In the genomic region with DNA sequence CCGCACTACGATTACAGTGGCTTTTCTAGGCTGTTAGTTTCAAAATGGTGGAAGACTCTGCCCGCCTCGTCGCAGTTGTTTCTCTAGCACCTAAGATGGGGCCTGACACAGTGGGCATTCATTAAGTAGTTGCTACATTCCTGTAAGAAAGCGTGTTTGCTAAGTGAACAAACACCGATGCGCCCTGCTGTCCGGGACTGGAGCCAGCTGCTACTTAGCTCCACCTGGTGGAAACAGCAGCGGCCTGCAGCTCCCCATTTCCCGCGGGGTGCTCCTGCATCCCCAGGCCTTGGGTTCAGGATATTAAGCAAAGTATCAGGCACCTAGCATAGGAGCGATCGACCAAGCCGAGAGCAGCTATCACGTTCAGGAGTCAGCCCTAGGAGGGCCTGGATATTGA, we compare ENCODE assay signal across 8 mouse cellular contexts. TPM values are rescaled to one million over a fixed set of nuclear protein-coding genes. Genes with fewer than 3 reads are reported as not detected.
A peak's percentile ranks its signal among the peaks of the same experiment; 100 is the strongest.
DNase-seq lines count a peak whose midpoint lies in the region; ATAC-seq and TF ChIP-seq lines count a peak whose summit lies in the region.

No protein-coding gene starts in this region.

- intact Hi-C loops in heart, postnatal 25 days (cut with DNase I) = loop anchor here (2.0 kb wide), 3 partner anchors 15 to 75 kb away; partner anchors contain the start of gene Pou6f1

- peak; percentile 59 for DNase-seq in G1E (ENCODE audit: low spot score)
- peak; percentile 80 for DNase-seq in cerebellum, adult 11 months
- peak; percentile 61 for DNase-seq in heart, postnatal 25 days (ENCODE audit: low spot score)
- peak; percentile 72 to 80 for DNase-seq in layer of hippocampus, adult 2 months (ENCODE audit: low spot score in 2 of 2)
- DNase-seq in ovary, postnatal 10 days (ENCODE audit: low spot score) = peak; percentile 63
- DNase-seq in thymus, postnatal 0 days (ENCODE audit: low spot score) = peak; percentile 77

- H3K4me3 ChIP-seq in G1E (ENCODE audit: low read depth, low read length) = no peak overlapping the region; the same call in 1 of the 2 replicates
- H3K4me3 ChIP-seq in forebrain, embryonic 13.5 days = peak overlapping the region; percentile 18
- H3K4me3 ChIP-seq in layer of hippocampus, adult 2 months = peak overlapping the region; percentile 45
- peak overlapping the region; percentile 29 for H3K4me3 ChIP-seq in lung, embryonic 16.5 days (ENCODE audit: low read length)

- peaks cover 21% of the 10 kb centered on the region for H3K36me3 ChIP-seq in G1E (replicated peaks)
- peaks cover 16% of the 10 kb centered on the region for H3K36me3 ChIP-seq in forebrain, embryonic 13.5 days (ENCODE audit: poor library complexity, severe bottlenecking)
- peaks cover 4% of the 10 kb centered on the region for H3K36me3 ChIP-seq in lung, embryonic 16.5 days (ENCODE audit: control insufficient read depth, insufficient read depth, low read length)

- no peak overlapping the region for H3K9ac ChIP-seq in forebrain, embryonic 13.5 days
- no peak overlapping the region; the same call in 1 of the 2 replicates for H3K9ac ChIP-seq in lung, embryonic 16.5 days (ENCODE audit: low read length)

- no peaks in the 10 kb centered on the region; the same call in 1 of the 2 replicates for H3K27me3 ChIP-seq in G1E (ENCODE audit: insufficient read depth, low read length)
- H3K27me3 ChIP-seq in forebrain, embryonic 13.5 days = peaks cover 6% of the 10 kb centered on the region; the same call in 1 of the 2 replicates
- H3K27me3 ChIP-seq in lung, embryonic 16.5 days (ENCODE audit: control insufficient read depth, insufficient read depth, low read depth, low read length) = no peaks in the 10 kb centered on the region

- no peaks in the 10 kb centered on the region for H3K9me3 ChIP-seq in G1E (replicated peaks)
- H3K9me3 ChIP-seq in forebrain, embryonic 13.5 days (replicated peaks) = no peaks in the 10 kb centered on the region
- H3K9me3 ChIP-seq in lung, embryonic 16.5 days (ENCODE audit: control insufficient read depth, low read length) = no peaks in the 10 kb centered on the region

- H3K4me1 ChIP-seq in G1E (ENCODE audit: insufficient read depth, low read depth, low read length) = peaks cover 31% of the 10 kb centered on the region
- H3K4me1 ChIP-seq in forebrain, embryonic 13.5 days = peaks cover 25% of the 10 kb centered on the region
- peaks cover 13% of the 10 kb centered on the region for H3K4me1 ChIP-seq in lung, embryonic 16.5 days (replicated peaks; ENCODE audit: control insufficient read depth, insufficient read depth, low read length)

- TF ChIP-seq CTCF in G1E (IDR thresholded peaks at IDR 0.05; ENCODE audit: low read depth, low read length) = peak; percentile 80
- TF ChIP-seq CTCF in layer of hippocampus, adult 2 months (conservative IDR thresholded peaks at IDR 0.05) = peak; percentile 98

- H3K27ac ChIP-seq in forebrain, embryonic 13.5 days = no peak overlapping the region
- H3K27ac ChIP-seq in layer of hippocampus, adult 2 months = peak overlapping the region; percentile 92
- H3K27ac ChIP-seq in lung, embryonic 16.5 days (ENCODE audit: low read length) = no peak overlapping the region

- WGBS in forebrain, embryonic 13.5 days = 10% methylated on average over 16 of the region's 16 CpGs
- WGBS in lung, embryonic 16.5 days = 7% methylated on average over 16 of the region's 16 CpGs

- ATAC-seq in G1E (ENCODE audit: extremely low read depth, insufficient number of reproducible peaks, low FRiP score, poor library complexity, severe bottlenecking) = no peak
- no peak for ATAC-seq in forebrain, embryonic 13.5 days
- ATAC-seq in lung, embryonic 16.5 days (ENCODE audit: low read depth) = no peak

- H3K4me2 ChIP-seq in forebrain, embryonic 13.5 days = peak overlapping the region; percentile 50
- H3K4me2 ChIP-seq in lung, embryonic 16.5 days (ENCODE audit: low read depth, low read length) = peak overlapping the region; percentile 46

RNA-seq across cellular contexts. Expression of gene Dazap2, which starts 1.6 kb away (rescaled TPM):
- total RNA-seq in G1E (2014; fragmentation: Nextera tagmentation) (234 and 277 TPM in 2 replicates), G1E (2017) (177 TPM in 2 replicates)
- 52.4 and 56.6 TPM in 2 replicates for polyA plus RNA-seq in G1E (2012)
- 190 and 192 TPM in 2 replicates for polyA plus RNA-seq in forebrain, embryonic 13.5 days (2015; fragmentation: Nextera tagmentation; extraction: Ambion mirVana)
- 100 to 1,000 TPM; 145 to 156 TPM for total RNA-seq in heart, postnatal 25 days (2021)
- 100 to 1,000 TPM; 112 to 113 TPM for total RNA-seq in layer of hippocampus, adult 2 months (2021)
- polyA plus RNA-seq in lung, embryonic 16.5 days (2015; fragmentation: Nextera tagmentation; extraction: Ambion mirVana) = 248 and 262 TPM in 2 replicates
- polyA plus RNA-seq in thymus, postnatal 0 days (2015; fragmentation: Nextera tagmentation; extraction: Ambion mirVana) = 266 and 303 TPM in 2 replicates

RNA-seq across cellular contexts. Expression of gene Pou6f1, which starts 13.8 kb away (rescaled TPM):
- 0.19 and 0.53 TPM in 2 replicates for total RNA-seq in G1E (2014; fragmentation: Nextera tagmentation)
- 0.11 TPM in 1 of 2 replicates, not detected in the other for total RNA-seq in G1E (2017)
- polyA plus RNA-seq in G1E (2012) = 0.33 and 0.74 TPM in 2 replicates
- 36.4 and 37.5 TPM in 2 replicates for polyA plus RNA-seq in forebrain, embryonic 13.5 days (2015; fragmentation: Nextera tagmentation; extraction: Ambion mirVana)
- total RNA-seq in heart, postnatal 25 days (2021) = 10 to 100 TPM; 10.5 to 10.9 TPM
- total RNA-seq in layer of hippocampus, adult 2 months (2021) = 100 to 1,000 TPM; 106 to 107 TPM
- 4.0 and 5.2 TPM in 2 replicates for polyA plus RNA-seq in lung, embryonic 16.5 days (2015; fragmentation: Nextera tagmentation; extraction: Ambion mirVana)
- 18.7 and 21.6 TPM in 2 replicates for polyA plus RNA-seq in thymus, postnatal 0 days (2015; fragmentation: Nextera tagmentation; extraction: Ambion mirVana)

RNA-seq across cellular contexts. Expression of gene Smagp, which starts 23.2 kb away (rescaled TPM):
- total RNA-seq in G1E (2014; fragmentation: Nextera tagmentation) (not detected in 2 replicates), G1E (2017) (2.6 and 2.7 TPM in 2 replicates)
- polyA plus RNA-seq in G1E (2012) = 2.7 and 3.3 TPM in 2 replicates
- 1.7 and 2.1 TPM in 2 replicates for polyA plus RNA-seq in forebrain, embryonic 13.5 days (2015; fragmentation: Nextera tagmentation; extraction: Ambion mirVana)
- total RNA-seq in heart, postnatal 25 days (2021) = 10 to 100 TPM; 13.7 to 15.5 TPM
- total RNA-seq in layer of hippocampus, adult 2 months (2021) = 1 to 10 TPM; 1.1 to 1.7 TPM
- polyA plus RNA-seq in lung, embryonic 16.5 days (2015; fragmentation: Nextera tagmentation; extraction: Ambion mirVana) = 20.5 and 22.1 TPM in 2 replicates
- polyA plus RNA-seq in thymus, postnatal 0 days (2015; fragmentation: Nextera tagmentation; extraction: Ambion mirVana) = 4.8 TPM in 2 replicates

RNA-seq across cellular contexts. Expression of gene Bin2, which starts 55.8 kb away (rescaled TPM):
- total RNA-seq in G1E (2014; fragmentation: Nextera tagmentation) = 5.3 and 6.8 TPM in 2 replicates
- 13.3 and 15.5 TPM in 2 replicates for total RNA-seq in G1E (2017)
- 13.7 and 14.3 TPM in 2 replicates for polyA plus RNA-seq in G1E (2012)
- 1.3 and 1.7 TPM in 2 replicates for polyA plus RNA-seq in forebrain, embryonic 13.5 days (2015; fragmentation: Nextera tagmentation; extraction: Ambion mirVana)
- total RNA-seq in heart, postnatal 25 days (2021) = 1 to 10 TPM; 1.2 to 1.7 TPM
- 1 to 10 TPM; 5.3 to 5.6 TPM for total RNA-seq in layer of hippocampus, adult 2 months (2021)
- 4.6 and 6.3 TPM in 2 replicates for polyA plus RNA-seq in lung, embryonic 16.5 days (2015; fragmentation: Nextera tagmentation; extraction: Ambion mirVana)
- polyA plus RNA-seq in thymus, postnatal 0 days (2015; fragmentation: Nextera tagmentation; extraction: Ambion mirVana) = 33.1 and 45.9 TPM in 2 replicates
